Mouse (Mus musculus) cerebellum, adult 2 months (tissue): ENCODE measurements around the gene Trappc10.

Experiments
- CTCF ChIP-seq: fragments of 200-500 bp; IDR thresholded peaks from 2 replicates; pipeline ENCODE4 v1.5.1; 2011; ENCODE audit warnings: low read depth, mild to moderate bottlenecking, control low read depth, low read length, moderate library complexity, borderline replicate concordance; ENCODE audit not compliant: insufficient read depth
- POLR2A ChIP-seq: fragments of 200-500 bp; IDR thresholded peaks from 2 replicates; pipeline ENCODE4 v1.6.1; 2011; ENCODE audit warnings: low read length, control low read depth, borderline replicate concordance; ENCODE audit not compliant: insufficient read depth

GRCm38 (mm10) chr10:78282411-78282810, 38.0 kb upstream of the Trappc10 start:
- TF ChIP-seq CTCF (no peak), POLR2A (no peak)
